Mouse (Mus musculus): Measurements from ENCODE around the gene Hoxb3.

The Hoxb3 gene

DNA sequence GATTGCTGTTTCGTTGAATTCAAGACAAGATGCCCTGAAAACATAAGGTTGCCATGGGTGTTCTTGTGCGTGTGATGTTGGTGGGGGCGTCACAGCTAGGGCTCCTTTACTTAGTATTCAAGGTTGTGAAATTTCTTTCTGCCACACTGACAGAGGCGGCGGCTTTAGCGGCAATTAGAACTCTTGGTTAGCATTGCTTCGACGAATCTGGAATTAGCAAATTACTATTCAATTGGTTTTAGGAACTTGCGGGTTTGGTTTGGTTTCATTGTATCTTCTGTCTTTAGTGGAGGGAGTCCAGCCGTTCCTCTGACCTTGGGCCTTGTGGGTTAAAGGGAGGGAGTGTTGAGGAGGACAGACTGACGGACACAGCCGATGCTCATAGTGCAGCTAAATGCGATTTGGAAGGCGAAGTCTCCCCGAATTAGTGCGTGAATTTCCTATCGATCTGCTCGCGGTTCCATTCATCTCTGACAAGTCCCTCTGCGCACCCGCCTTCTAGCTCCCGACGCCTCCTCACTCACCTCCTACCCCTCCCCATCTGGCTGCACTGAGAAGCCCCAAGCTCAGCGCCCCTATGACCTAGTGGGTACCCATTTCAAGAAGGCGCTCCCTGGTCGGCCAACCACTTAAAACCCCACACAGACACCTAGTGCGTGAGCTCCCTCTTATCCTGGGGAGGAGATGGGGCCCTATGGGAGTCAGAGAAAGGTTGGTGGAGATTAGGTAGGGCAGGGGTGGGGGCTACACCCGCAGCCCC is 5.3 kb upstream of the Hoxb3 start, which contains the start of gene Hoxb4:
Hoxb4 (plus strand) TSS at position 660 of the 760 bp plus-strand sequence.
- no peak for DNase-seq (ENCODE audit: low read depth, low spot score)

DNA sequence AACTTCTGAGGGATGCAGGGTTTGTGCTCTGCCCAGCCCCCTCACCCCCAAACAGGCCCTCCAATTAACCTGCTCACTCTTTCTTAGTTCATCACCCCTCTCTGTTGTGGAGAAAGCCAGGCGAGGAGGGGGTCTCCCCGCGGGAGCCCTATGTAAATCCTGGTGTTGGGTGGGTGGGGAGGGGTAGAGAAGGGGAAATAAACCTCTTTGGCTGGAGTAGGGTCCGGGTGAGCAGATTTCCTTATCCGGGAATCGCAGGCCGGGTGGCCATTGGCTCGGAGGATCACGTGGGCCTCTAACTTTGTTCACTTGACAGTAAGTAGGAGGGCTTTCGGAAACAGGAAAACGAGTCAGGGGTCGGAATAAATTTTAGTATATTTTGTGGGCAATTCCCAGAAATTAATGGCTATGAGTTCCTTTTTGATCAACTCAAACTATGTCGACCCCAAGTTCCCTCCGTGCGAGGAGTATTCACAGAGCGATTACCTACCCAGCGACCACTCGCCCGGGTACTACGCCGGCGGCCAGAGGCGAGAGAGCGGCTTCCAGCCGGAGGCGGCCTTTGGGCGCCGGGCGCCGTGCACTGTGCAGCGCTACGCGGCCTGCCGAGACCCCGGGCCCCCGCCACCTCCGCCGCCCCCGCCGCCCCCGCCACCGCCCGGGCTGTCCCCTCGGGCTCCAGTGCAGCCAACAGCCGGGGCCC is 4.6 kb upstream of the Hoxb3 start:
- DNase-seq (ENCODE audit: low read depth, low spot score), result no peak

DNA sequence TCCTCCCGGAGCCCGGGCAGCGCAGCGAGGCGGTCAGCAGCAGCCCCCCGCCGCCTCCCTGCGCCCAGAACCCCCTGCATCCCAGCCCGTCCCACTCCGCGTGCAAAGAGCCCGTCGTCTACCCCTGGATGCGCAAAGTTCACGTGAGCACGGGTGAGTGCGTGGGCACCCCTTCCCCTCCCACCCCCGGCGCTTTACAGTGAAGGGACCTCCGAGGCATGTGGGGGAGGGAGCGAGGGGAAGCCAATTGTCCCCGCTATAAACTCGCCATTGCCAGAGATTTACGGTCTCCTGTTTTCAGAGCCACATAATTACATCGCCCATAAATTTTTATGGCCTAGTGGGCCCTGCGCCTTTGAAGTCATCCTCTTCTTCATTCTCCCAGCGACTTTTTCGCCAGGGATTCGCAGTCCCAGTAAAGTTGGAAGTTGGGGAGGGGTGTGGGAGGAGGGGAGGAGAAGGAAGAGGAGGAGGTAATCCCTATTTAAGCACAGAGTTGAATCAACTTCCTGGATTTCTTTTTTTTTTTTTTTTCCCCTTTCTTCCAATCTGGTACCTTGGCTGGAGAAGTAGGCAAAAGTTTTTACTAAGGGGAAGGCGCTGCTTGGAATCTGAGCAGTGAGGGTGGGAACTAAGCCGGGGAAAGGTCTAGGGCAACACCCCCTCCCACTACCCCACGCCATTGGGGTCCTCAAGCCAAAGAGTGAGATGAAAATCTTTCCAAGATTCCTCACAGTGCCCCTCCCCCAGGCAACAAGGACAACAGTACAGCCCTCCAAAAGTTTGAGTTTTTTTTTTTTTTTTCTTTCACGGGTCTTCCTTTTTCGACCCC is 3.8 kb upstream of the Hoxb3 start:
- no peak for DNase-seq (ENCODE audit: low read depth, low spot score)

DNA sequence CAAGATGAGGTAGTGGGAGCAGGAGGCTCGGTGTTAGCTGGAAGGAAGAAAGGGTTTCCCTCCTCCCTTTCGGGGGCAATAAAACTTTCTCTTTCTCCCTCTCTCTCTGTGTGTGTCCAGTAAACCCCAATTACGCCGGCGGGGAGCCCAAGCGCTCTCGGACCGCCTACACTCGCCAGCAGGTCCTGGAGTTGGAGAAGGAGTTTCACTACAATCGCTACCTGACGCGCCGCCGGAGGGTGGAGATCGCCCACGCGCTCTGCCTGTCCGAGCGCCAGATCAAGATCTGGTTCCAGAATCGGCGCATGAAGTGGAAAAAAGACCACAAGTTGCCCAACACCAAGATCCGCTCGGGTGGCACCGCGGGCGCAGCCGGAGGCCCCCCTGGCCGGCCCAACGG is 3.2 kb upstream of the Hoxb3 start:
- DNase-seq (ENCODE audit: low read depth, low spot score), result no peak

DNA sequence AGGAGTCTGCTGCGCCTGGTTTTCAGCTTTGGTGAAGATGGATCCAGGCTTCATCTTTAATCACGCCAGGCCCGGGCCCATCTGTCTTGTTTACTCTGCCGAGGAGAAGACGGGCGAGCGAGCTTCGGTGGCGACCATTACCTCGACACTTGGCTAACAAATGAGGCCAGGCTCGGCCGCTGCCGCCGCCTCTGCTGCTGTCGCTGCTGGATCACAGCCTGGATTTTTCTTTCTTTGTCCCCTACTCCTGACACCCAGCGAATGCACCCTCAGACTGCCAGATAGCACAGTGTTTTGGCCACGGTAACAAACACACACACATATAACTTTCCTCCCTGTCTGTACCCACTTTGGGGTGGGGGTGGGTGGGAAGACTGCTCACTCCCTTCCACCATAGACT is 2.4 kb upstream of the Hoxb3 start:
- no peak for DNase-seq (ENCODE audit: low read depth, low spot score)

DNA sequence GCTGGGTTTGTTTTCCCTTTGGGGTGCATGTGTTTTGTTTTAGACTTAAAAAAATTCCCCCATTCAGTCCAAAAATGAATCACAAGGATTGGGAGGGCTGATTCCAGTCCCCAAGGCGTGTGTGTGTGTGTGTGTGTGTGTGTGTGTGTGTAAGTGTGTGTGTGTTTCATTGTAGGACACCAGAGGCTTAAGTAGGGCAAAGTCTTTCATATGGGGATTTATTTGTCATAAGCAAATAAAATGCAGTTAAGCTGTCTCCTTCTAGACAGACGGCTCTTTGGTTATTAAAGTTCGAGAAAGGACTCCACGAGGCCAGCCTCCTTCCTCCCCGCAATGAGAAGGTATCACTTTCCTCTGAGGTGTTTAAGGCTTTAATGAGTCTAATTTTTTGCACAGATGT is 1.3 kb upstream of the Hoxb3 start:
- DNase-seq (ENCODE audit: low read depth, low spot score), result no peak

DNA sequence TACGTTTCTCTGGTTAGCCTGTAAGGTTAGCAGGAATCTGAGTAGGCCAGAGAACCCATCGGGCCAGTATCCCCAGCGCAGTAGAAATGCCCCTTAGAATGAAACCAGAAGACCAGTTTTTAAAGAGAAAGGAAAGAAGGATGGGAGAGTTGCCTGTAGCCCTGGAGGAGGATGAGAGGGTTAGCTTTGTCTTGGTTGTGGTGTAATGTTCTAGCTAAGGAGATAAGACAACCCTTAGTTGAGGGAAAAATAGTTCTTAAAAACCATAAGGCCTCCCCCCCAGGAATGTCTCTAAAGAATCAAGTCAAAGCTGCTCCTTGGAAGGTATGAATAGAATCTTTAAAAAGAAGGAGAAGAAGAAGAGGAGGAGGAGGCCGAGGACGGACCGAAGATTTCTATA is 388 bp upstream of the Hoxb3 start:
- no peak for DNase-seq (ENCODE audit: low read depth, low spot score)

DNA sequence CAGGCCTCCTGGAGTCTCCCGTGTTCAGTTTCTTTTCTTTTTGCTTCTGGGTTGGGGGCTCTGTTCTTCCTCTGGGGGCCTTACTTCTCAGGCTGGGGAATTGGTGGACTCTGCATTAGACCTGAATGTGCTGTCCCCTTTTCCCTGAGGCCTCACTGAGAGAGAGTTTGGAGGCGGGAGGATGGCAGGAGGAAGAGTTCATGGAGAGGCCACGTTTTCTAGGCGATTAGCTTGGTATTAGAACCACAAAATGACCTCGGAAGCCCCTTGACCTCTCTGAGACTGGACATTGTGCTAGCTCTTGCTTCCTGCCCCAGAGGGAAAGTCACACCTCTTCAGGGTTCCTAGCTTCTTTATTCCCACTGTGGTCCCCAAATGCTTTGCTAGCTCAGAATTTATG is 999 bp downstream of the Hoxb3 start:
- DNase-seq (ENCODE audit: low read depth, low spot score), result no peak

DNA sequence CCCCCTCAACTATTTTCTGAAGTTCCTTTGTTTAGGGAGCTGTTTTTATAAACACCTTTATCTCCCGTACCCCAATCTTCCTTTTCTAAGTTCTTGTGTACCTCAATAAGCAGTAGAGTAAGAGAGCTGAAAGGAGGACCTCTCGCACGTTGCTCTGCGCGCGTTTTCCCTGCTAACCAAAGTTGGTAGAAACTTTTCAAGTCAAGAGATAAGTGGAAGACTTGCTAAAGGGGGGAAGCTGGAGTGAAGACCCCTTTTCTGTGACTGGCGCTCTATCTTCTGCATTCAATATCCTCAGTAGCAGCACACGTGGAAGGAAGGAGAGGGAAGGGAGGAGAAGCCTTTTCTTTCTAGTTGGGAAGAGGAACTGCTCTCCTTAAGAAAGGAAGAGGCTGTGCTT is 1.8 kb downstream of the Hoxb3 start:
- DNase-seq (ENCODE audit: low read depth, low spot score), result no peak

DNA sequence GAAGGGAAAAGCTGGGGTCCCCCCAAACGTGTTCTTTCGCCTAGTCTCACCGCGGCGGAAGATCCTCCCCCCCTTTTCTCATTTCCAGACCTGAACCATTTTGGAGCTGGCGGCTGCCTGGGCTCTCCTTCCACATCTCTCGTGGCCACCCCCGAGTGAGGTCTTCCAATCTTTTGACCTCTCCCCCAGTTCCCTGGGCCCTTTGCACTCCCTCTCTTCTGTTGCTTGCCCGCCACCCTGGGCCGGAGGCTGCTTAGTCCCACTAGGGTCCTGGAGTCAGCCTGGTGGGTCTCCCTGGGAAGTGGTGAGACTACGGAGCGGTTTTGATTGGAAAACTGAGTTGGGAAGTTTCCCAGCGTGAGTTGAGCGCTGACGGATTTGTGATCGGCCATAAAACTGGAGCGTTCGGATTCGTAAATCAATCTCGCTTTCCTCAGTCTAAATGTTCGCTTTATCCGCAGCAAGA is 2.7 kb downstream of the Hoxb3 start:
- no peak for DNase-seq (ENCODE audit: low read depth, low spot score)

DNA sequence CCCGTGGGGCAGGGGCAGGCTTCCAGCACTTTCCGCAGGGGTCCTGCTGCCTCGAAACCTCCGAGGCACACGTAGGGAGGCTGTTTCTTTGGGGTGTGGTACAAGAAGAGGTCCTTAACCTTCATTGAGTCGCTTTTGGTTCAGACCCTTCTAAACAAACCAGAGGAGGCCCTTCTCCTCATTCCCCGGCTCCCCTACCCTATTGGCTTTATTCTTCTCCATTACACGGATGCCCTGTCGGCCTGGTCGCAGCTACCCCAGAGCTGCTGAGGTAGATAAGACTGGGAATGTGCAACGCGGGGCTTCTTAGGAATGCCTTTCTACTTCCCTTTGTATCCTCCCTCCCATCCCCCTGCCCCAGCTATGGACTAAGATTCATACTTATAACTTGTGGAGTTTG is 3.6 kb downstream of the Hoxb3 start:
- no peak for DNase-seq (ENCODE audit: low read depth, low spot score)

DNA sequence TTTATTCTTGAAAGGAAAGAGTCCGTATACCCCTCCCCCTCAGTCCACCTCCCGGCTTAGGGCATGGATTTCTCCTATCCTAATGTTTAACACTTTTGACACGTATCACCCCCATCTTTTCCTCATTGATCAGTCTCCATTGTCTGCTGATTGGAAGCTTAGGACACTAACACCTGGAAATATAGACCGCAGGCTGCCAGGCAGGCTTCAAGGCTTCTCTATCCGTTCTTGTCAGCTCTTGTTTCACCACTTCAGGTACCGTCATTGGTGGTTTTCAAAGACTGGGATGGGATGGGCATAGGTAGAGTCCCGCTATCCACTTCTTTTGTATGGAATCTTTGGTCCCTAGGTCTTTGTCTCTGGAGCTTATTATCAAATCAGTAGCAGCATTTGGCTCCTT is 4.0 kb downstream of the Hoxb3 start:
- no peak for DNase-seq (ENCODE audit: low read depth, low spot score)

DNA sequence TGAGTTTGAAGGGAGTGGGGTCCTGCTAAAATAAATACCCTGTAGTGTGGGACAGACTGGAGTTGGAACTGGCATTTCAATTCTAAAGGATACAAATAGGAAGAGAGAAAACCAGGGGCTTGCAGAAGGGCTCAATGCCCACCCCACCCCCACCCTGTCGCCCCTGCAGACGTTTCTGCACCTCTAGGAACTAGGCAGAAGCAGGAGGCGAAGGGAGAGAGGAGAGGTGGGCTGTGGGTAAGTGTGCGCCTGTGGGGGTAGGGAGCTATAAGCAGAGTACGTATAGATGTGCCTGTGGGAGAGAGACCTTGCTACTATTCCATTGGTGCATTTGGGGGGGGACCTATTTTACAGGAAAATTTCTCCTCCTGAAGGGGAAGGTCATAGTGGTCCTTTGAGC is 4.6 kb downstream of the Hoxb3 start:
- no peak for DNase-seq (ENCODE audit: low read depth, low spot score)

DNA sequence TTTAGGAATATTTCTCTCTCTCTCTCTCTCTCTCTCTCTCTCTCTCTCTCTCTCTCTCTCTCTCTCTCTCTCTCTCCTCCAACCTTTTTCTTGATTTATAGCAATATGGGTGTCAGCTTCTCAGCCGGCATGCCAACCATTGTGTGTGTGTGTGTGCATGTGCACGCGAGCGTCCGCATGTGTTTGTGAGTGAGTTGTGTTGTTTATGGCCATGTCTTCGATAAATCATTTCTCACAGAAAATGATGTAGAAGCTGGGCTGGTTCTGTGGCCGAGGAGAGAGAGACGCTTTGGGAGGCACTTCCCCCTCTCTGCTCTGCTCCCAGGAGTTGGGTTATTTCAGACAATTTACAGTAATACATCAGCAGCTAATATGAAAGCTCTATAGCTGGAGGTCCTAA is 5.5 kb downstream of the Hoxb3 start:
- DNase-seq (ENCODE audit: low read depth, low spot score), result no peak

DNA sequence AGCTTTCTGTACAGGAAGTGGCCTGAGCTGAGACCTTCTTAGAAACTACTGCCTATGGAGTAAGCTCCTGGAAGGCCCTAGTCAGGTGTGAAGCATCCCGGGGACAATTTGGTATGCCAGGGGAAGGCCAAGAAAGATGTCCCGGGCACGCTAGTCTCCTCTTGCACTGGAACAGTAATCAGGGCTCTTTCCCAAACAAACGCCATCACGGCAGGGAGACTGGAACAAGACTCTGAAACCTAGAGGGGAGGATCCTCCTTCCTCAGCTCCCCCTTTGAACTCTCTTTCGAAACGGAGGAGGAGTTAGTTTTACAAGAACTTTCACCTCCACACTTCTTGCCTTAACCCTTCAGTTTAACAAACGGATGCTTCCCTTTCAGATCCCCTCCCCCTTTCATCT is 9.0 kb downstream of the Hoxb3 start:
- DNase-seq (ENCODE audit: low read depth, low spot score), result no peak

DNA sequence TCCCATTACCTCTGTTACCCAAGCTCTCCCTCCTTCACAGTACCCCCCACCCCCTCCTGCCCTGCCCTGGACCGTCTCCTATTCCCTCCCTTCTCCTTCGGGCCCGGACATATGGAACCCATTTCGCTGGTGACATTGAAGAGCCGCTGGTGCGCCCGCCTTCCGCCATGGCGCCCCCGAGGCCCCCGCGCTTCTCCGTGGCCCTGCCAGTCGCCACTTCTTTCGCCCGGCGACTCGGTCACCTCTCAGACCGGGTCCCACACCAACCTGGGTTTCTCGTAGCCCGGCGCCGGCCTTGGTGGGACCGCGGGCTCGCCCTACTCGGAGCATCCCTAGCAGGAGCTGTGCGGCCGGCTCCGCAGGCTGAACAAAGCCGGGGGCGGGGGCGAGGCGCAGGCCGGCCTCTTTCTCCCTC is 9.5 kb downstream of the Hoxb3 start:
- DNase-seq (ENCODE audit: low read depth, low spot score), result no peak

DNA sequence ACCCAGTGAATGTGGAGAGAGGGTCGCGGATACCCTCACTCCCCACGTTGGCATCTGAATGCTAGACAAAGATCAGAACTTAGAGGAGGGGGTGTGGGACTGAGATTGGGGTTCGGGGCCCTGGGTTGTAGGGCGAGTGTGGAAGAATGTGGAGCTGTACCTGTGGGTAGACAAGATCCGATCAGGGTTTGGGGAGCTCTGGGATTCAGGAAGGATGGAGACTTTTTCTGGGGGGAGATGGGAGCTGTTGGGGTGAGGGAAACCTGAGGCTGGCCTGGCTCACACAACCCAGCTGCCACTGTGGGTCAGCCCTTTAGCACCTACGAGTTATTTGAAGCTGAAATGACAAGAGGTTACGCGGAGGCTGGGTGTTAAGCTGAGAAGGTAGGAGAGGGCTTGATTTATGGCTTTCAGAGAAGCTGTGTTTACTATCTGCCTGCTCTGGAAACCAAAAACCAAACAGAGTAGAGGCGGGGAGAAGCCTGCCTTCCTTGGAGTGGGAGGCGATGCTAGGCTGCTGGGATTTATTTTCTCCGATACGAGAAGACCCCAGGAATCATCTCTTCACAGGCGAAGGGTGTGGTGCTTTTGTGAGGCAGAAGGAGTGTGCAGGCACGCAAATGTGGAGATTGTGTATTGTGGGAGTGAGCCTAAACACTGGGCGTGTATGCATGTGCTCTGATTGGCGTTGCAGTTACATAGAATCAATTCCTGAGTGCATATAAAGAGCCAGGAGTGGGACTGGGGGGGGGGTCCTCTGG is 10.3 kb downstream of the Hoxb3 start:
- DNase-seq (ENCODE audit: low read depth, low spot score), result no peak

DNA sequence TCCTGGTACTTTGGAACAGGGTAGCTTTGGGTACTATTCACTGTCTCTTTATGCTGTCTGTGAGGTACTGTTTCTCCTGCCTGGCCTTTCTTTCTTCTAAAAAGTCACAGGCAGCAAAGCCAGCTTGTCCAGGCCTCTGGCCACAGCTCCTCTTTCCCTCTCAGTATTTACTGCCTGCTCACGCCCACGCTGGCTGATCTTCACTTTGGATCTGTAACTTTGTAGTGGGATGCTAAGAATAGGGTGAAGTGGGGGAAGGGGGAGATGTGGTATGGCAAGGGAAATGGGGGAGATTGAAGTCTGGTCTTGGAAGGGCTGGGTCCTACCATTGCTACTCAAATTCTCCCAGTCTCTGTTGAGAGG is 10.9 kb downstream of the Hoxb3 start:
- no peak for DNase-seq (ENCODE audit: low read depth, low spot score)

DNA sequence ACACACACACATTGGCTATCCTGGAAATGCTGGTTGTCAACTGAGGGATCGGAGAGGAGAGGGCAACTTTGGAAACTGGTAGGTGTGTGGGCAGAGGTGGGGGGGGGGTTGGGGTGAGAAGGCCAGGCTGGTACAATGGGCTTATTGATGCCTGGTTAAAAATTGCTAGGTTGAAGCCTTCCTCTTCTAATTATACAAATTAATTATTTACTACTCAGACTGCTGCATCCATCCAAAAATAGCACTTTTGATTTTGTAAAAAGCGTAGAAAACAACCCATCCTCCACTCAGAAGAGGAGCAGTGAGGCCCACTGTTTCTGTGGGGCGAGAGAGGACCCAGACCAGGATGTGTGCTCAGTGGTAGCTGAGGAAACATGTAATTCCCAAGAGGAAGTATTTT is 11.9 kb downstream of the Hoxb3 start:
- DNase-seq (ENCODE audit: low read depth, low spot score), result no peak

DNA sequence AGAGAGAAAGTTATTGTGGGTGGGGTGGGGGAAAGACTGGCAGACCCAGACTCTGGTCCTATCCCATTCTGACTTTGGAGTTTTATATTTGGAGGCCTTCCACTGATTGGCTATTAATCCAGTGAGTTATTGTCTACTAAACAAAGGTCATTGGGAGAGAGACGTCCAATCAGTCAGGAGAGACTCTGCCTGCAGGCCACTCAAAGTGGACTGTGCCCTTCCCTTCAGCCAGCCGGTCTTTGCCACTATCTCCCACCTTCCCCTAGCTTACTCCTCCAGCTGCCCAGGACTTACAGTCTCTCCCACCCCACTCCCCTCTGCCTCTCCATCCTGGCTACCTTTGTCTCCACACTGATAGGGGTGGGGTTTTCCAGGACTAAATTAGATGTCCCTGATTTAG is 13.5 kb downstream of the Hoxb3 start:
- DNase-seq (ENCODE audit: low read depth, low spot score), result no peak

DNA sequence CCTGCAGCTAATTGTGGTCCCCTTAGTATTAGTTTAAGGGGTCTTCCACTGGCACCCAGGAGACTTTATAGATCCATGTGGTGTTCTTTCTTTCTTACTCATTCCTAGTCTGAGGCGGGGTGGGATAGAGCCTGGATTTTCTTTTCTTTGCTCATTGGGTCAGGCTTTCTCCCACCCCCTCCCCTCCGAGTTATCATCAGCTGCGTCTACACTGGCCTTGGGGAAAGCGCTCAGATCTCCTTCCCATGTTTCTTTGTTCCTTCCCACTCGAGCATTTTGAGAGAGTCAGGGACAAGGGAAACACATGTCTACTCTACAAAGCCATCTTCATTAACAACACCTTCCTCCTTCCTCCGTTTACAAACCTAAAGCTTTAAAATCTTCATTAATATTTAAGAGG is 13.9 kb downstream of the Hoxb3 start:
- no peak for DNase-seq (ENCODE audit: low read depth, low spot score)

All from telencephalon, adult 2 months (tissue).